Mouse (Mus musculus): ENCODE data around the gene Washc2. TPM values are rescaled to one million over a fixed set of nuclear protein-coding genes. Genes with fewer than 3 reads are reported as not detected.

The Washc2 gene
- polyA plus RNA-seq, 1 experiment from 2014 or later: 64.8 TPM

DNA sequence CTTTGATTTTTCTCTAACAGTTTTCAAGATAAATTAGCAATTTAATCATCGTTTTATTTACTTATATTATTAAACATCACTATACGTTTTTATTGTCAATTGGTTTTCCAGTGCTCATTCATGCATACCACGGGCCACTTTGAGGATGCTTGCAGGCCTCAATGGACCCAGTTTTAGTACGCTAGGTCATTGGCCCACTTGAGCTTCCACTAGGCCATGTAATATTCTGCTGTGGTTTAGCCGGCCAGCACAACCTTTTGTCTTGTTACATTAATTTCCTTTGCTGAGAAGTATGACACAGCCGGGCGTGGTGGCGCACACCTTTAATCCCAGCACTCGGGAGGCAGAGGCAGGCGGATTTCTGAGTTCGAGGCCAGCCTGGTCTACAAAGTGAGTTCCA is 57.0 kb downstream of the Washc2 start:
- Histone ChIP-seq H3K4me3 (peak overlapping the region; percentile 58), H3K4me2 (peak overlapping the region; percentile 76), H3K27ac (replicated peaks) (no peak overlapping the region), H3K36me3 (peaks cover 9% of the 10 kb centered on the region; the same call in 1 of the 2 replicates), H3K9me3 (no peaks in the 10 kb centered on the region), H3K27me3 (no peaks in the 10 kb centered on the region), H3K4me1 (replicated peaks) (peaks cover 19% of the 10 kb centered on the region), H3K9ac (peak overlapping the region; percentile 60; the same call in 1 of the 2 replicates)
- WGBS: 80% methylated on average over 11 of the region's 11 CpGs
- no peak for ATAC-seq (ENCODE audit: low FRiP score, low read depth)

DNA sequence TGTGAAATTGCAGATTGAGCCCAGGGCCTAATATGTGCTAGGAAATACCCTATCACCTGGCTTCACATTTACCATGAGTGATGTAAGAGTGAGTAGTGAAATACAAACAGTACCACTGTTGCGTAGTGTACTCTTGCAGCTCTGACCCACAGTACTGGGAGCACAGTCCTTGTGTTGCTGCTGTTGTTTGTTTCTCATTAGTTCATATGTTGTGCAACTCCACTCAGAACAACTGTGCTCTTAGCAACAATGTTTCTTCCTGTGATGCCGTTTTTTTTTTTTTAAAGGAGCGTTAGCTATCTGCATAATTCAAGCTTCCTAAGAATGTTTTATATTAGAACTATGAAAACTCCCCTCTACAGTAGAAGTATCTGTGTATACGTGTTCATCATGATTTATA is 57.8 kb downstream of the Washc2 start:
- no peaks in the 10 kb centered on the region for H3K27me3 ChIP-seq
- no peaks in the 10 kb centered on the region for H3K9me3 ChIP-seq
- no peak overlapping the region for H3K4me3 ChIP-seq
- no peak for ATAC-seq (ENCODE audit: low FRiP score, low read depth)
- no peak overlapping the region; the same call in none of the 2 replicates for H3K4me2 ChIP-seq
- H3K36me3 ChIP-seq: peaks cover 6% of the 10 kb centered on the region; the same call in 1 of the 2 replicates
- no peak overlapping the region for H3K9ac ChIP-seq
- no peak overlapping the region for H3K27ac ChIP-seq (replicated peaks)
- peaks cover 19% of the 10 kb centered on the region for H3K4me1 ChIP-seq (replicated peaks)
- WGBS: 63% methylated on average over 4 of the region's 4 CpGs

DNA sequence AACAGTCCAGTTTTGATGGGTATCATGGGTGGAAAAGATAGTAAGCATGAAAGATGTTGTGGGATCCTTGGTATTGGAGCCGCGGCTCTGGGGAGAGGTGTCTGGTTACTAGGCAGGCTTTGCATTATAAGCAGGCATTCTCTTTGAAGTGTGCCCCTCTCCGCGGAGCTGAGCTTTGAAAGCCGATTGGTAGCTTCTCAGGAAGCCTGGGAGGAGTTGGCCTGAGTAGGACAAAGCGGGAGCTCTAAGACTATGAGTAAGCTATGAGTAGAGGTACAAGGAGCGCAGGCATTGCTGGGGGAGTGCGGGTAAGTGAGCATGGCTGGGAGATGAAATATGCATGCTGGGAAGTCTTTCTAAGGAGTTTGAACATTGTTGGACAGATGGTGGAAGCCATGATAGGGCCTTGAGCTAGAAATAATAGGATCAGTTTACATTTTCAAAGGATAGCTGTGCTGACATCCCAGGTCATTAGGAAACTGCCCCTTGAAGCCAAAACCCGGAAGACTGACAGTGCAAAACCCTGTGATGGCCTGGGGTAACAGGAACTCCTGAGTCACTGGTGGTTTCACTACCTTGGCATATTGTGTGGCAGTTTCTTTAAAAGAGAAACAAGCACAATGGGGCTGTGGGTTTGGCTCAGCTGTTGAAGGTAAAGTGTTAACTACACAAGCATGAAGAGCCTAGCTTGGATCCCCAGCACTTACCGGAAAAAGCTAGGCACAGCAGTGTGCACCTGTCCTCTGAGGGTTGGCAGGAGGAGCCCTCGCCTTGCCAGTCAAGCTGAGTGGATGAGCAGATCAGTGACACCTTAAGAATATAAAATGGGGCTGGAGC is 58.7 kb downstream of the Washc2 start:
- H3K9me3 ChIP-seq: no peaks in the 10 kb centered on the region
- H3K4me1 ChIP-seq (replicated peaks): peaks cover 19% of the 10 kb centered on the region
- H3K4me3 ChIP-seq: peak overlapping the region; percentile 10; the same call in 1 of the 2 replicates
- peak overlapping the region; percentile 4; the same call in 1 of the 2 replicates for H3K9ac ChIP-seq
- no peaks in the 10 kb centered on the region for H3K27me3 ChIP-seq
- no peaks in the 10 kb centered on the region; the same call in 1 of the 2 replicates for H3K36me3 ChIP-seq
- ATAC-seq (ENCODE audit: low FRiP score, low read depth): peak; percentile 61; the same call in 1 of the 2 replicates
- WGBS: 17% methylated on average over 11 of the region's 11 CpGs
- no peak overlapping the region for H3K27ac ChIP-seq (replicated peaks)
- peak overlapping the region; percentile 45 for H3K4me2 ChIP-seq

DNA sequence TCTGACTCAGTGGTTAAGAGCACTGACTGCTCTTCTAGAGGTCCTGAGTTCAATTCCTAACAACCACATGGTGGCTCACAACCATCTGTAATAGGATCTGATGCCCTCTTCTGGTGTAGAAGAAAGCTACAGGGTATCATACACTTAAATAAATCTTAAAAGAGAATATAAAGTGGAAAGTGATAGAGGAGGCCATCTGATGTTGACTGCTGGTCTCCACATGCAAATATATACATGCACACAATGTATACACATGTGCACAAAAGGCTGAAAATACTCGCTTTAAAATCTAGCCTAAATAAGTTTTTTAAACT is 59.2 kb downstream of the Washc2 start:
- Histone ChIP-seq H3K4me2 (no peak overlapping the region), H3K4me3 (no peak overlapping the region), H3K27me3 (no peaks in the 10 kb centered on the region), H3K36me3 (no peaks in the 10 kb centered on the region; the same call in 1 of the 2 replicates), H3K9ac (no peak overlapping the region), H3K4me1 (replicated peaks) (peaks cover 19% of the 10 kb centered on the region), H3K9me3 (no peaks in the 10 kb centered on the region), H3K27ac (replicated peaks) (no peak overlapping the region)
- ATAC-seq (ENCODE audit: low FRiP score, low read depth): no peak
- 96% methylated on average over 1 of the region's 1 CpGs for WGBS

DNA sequence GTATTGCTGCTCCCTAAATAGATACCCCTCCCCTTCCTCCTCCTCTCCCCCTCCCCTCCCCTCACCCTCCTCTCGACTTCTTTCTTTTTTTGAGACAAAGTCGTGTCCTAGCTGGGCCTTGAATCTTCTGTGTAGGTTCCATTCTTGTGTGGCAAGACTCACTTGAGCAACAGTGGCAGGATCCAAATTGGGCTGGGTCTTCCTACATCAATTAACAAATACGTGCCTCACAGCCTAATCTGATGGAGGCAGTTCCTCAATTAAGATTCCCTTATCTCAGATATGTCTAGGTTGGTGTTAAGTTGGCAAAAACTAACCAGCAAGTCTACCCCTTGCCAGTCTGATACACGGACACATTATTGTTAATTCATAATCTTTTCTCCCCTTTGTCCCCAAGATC is 67.9 kb downstream of the Washc2 start:
- Histone ChIP-seq H3K9ac (no peak overlapping the region), H3K4me2 (no peak overlapping the region), H3K4me1 (replicated peaks) (no peaks in the 10 kb centered on the region), H3K27ac (replicated peaks) (no peak overlapping the region), H3K27me3 (no peaks in the 10 kb centered on the region), H3K9me3 (no peaks in the 10 kb centered on the region), H3K36me3 (no peaks in the 10 kb centered on the region), H3K4me3 (no peak overlapping the region)
- WGBS: 79% methylated on average over 4 of the region's 4 CpGs
- ATAC-seq (ENCODE audit: low FRiP score, low read depth): no peak

DNA sequence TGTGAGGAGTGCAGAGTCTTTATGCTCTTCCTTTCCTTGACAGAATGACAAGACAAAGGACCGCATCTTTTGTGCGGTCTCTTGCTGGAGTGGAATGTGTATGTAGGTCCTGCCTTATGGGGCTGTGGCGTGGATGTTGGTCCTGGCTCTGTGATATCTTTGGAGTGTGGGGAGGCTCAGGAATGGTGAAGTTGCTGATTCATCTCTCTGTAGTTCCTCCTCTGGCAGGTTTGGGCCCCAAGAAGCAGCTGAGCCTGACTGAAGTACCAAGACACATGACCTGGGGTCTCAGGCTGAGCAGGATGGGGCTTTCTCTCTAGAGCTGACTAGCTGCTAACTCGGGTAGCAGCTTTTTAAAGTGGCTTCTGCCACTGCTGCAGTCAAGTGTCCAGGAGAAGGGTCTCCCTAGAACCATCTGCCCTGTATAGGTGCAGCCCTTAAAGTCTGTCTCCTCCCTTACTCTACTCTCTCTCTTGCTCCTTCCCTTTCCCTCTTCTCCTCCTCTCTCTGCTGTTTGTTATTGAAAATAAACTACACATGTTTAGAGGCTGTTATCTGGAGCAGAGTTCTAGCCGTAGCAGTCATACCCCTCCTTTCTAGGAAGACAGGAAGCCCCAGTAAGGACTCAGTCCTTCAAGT is 71.0 kb downstream of the Washc2 start:
- H3K4me3 ChIP-seq: no peak overlapping the region
- H3K4me1 ChIP-seq (replicated peaks): no peaks in the 10 kb centered on the region
- no peak overlapping the region for H3K27ac ChIP-seq (replicated peaks)
- H3K9ac ChIP-seq: no peak overlapping the region
- H3K9me3 ChIP-seq: no peaks in the 10 kb centered on the region
- H3K27me3 ChIP-seq: no peaks in the 10 kb centered on the region
- H3K36me3 ChIP-seq: no peaks in the 10 kb centered on the region
- no peak for ATAC-seq (ENCODE audit: low FRiP score, low read depth)
- 83% methylated on average over 5 of the region's 5 CpGs for WGBS
- no peak overlapping the region for H3K4me2 ChIP-seq

DNA sequence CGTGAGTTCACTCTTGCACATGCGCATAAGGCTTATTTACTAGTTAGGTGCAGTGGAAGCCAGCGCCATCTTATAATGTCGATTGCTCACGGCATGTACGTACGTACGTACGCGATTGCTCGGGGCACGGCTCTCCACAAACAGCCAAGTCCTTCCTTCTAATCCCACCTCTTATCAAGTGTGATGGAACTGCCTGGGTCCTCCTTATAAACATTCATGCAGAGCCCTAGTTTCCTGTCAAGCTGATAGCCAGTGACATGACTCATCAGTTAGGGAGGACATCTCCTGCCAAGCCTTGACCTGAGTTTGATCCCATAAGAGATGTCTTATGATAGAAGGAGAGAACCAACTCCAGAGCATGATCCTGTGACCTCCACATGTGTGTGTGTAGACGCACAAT is 73.2 kb downstream of the Washc2 start:
- Histone ChIP-seq H3K4me3 (no peak overlapping the region), H3K9ac (no peak overlapping the region), H3K4me1 (replicated peaks) (no peaks in the 10 kb centered on the region), H3K36me3 (no peaks in the 10 kb centered on the region), H3K27me3 (no peaks in the 10 kb centered on the region), H3K4me2 (no peak overlapping the region), H3K27ac (replicated peaks) (no peak overlapping the region), H3K9me3 (no peaks in the 10 kb centered on the region)
- 93% methylated on average over 13 of the region's 13 CpGs for WGBS
- ATAC-seq (ENCODE audit: low FRiP score, low read depth): no peak

DNA sequence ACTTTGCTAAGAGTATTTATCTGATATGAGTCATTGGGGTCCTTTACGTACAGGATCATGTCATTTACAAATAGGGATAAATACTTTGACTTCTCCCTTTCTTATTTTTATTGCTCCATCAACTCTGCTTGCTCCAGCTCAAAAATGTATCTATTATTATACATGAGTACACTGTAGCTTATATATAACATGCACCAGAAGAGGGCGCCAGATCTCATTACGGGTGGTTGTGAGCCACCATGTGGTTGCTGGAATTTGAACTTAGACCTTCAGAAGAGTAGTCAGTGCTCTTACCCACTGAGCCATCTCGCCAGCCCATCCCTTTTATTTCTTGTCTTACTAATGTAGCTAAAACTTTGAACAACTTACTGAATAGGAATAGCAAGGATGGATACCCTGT is 74.7 kb downstream of the Washc2 start:
- H3K4me3 ChIP-seq: no peak overlapping the region
- no peaks in the 10 kb centered on the region for H3K36me3 ChIP-seq
- WGBS: 51% methylated on average over 4 of the region's 4 CpGs
- no peak overlapping the region for H3K9ac ChIP-seq
- no peaks in the 10 kb centered on the region for H3K27me3 ChIP-seq
- no peak overlapping the region for H3K27ac ChIP-seq (replicated peaks)
- ATAC-seq (ENCODE audit: low FRiP score, low read depth): no peak
- no peaks in the 10 kb centered on the region for H3K9me3 ChIP-seq
- no peak overlapping the region for H3K4me2 ChIP-seq
- H3K4me1 ChIP-seq (replicated peaks): no peaks in the 10 kb centered on the region

DNA sequence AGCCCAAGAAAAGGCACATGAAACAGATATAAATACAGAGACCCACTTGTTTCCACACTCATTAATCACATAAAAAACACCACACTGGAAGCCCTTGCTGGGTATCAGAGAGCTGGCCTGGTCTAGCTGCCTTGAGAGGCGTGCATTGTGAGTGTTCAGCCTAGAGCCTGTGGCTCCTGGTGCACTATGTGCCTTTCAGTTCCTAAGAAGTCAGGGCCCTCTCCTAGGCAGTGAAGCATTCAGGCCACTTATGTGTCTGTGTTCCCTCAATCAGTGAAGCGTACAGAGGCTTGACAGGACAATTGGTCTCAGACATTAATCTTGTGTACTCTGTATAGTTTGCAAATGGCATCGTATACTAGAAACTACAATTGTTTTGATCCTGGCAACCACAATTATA is 75.4 kb downstream of the Washc2 start:
- no peaks in the 10 kb centered on the region for H3K9me3 ChIP-seq
- H3K4me1 ChIP-seq (replicated peaks): no peaks in the 10 kb centered on the region
- H3K36me3 ChIP-seq: no peaks in the 10 kb centered on the region
- no peak overlapping the region for H3K4me3 ChIP-seq
- no peak overlapping the region for H3K9ac ChIP-seq
- ATAC-seq (ENCODE audit: low FRiP score, low read depth): no peak
- H3K27me3 ChIP-seq: no peaks in the 10 kb centered on the region
- WGBS: 68% methylated on average over 3 of the region's 3 CpGs
- no peak overlapping the region for H3K27ac ChIP-seq (replicated peaks)
- H3K4me2 ChIP-seq: no peak overlapping the region

DNA sequence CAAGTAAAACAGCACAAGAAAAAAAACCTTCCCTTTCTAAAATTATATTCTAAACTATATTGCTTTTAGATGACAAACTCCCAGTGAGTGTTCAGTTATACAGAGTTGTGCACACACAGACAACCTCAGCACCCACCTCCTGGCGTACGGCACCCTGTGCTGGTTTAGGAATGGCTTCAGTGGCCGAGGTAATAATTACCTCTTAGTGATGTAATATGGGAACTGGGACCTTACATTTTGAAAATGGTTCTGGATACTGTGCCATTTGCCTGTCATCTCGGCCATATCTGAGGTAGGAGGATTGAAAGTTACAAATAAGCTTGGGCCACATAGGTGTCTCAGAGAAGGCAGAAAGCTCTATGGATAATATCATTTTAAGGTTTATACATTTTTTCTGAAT is 78.5 kb downstream of the Washc2 start:
- H3K4me2 ChIP-seq: no peak overlapping the region
- ATAC-seq (ENCODE audit: low FRiP score, low read depth): no peak
- H3K27ac ChIP-seq (replicated peaks): no peak overlapping the region
- H3K27me3 ChIP-seq: no peaks in the 10 kb centered on the region
- no peak overlapping the region for H3K9ac ChIP-seq
- 95% methylated on average over 4 of the region's 4 CpGs for WGBS
- H3K4me1 ChIP-seq (replicated peaks): no peaks in the 10 kb centered on the region
- H3K4me3 ChIP-seq: no peak overlapping the region
- H3K36me3 ChIP-seq: no peaks in the 10 kb centered on the region
- no peaks in the 10 kb centered on the region for H3K9me3 ChIP-seq

DNA sequence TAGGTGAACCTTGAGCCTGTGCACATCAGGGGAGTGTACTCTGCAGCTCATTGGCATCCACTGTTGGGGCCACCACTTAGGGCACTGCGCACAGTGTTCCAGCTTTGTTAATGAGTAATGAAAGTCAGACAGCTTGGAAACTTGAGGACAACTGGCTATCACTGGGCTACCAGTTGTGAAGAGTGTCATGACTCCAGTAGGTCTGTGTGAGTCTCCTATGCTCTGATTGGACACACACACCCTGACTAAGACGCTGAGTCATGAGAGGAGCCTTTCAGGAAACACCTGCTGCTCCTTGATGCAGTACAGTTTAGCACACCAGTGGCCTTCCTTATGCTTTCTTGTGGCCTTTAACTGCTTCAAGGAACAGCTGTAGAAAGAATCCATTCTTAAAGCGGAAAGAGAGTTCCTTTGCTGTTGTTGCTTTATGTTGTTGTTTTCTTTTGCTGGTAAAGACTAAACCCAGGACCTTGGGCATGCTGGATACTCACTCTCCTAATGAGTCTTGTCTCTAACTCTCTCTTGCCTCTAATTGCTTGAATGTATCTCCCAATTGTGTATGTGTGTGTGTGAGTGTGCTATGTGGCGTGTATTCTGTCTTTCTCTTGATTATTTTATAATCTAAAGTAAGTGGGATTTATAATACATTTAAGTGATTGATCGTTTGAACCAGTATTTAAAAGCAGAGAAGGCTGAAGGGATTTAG is 79.2 kb downstream of the Washc2 start:
- Histone ChIP-seq H3K36me3 (no peaks in the 10 kb centered on the region), H3K4me1 (replicated peaks) (no peaks in the 10 kb centered on the region), H3K9ac (no peak overlapping the region), H3K9me3 (no peaks in the 10 kb centered on the region), H3K4me2 (no peak overlapping the region), H3K27ac (replicated peaks) (no peak overlapping the region), H3K4me3 (no peak overlapping the region), H3K27me3 (no peaks in the 10 kb centered on the region)
- 82% methylated on average over 5 of the region's 5 CpGs for WGBS
- no peak for ATAC-seq (ENCODE audit: low FRiP score, low read depth)

DNA sequence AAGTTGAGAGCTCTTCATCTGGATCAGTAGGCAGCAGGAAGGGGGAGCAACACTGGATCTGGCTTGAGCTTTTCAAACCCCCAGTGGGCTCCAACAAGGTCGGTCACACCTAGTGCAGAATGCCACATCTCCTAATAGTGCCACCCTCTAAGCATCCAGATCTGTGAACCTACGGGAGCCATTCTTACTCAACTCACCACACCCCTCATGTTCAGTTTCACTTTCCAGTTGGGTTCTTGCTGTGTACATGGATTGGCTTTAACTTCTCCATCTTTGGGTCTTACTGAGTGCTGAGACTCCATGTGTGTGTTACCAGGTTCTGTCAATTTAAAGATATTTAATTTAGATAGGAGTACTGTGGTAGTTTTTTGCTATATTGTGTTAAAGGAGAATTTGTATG is 103.6 kb downstream of the Washc2 start:
- Histone ChIP-seq H3K27ac (replicated peaks) (no peak overlapping the region), H3K9me3 (no peaks in the 10 kb centered on the region), H3K4me1 (replicated peaks) (no peaks in the 10 kb centered on the region), H3K27me3 (no peaks in the 10 kb centered on the region), H3K4me3 (no peak overlapping the region), H3K4me2 (no peak overlapping the region), H3K36me3 (no peaks in the 10 kb centered on the region), H3K9ac (no peak overlapping the region)
- ATAC-seq (ENCODE audit: low FRiP score, low read depth): no peak
- 97% methylated on average over 2 of the region's 2 CpGs for WGBS
